Mouse (Mus musculus) adipocyte (in vitro differentiated cells): Measurements from ENCODE around the gene Gcnt1.

Source experiments
- DNase-seq: peaks from one replicate; pipeline ENCODE4 v3.0.0-alpha.2; 2016; ENCODE audit warnings: low spot score

Gene Gcnt1

GRCm38 (mm10) chr19:17366364-17367090, 6.1 kb downstream of the Gcnt1 start:
- no peak for DNase-seq

- peak; percentile 58 for DNase-seq
Measured at GRCm38 (mm10) chr19:17364741-17365140, 7.9 kb downstream of the Gcnt1 start.

GRCm38 (mm10) chr19:17361181-17361580, 11.5 kb downstream of the Gcnt1 start:
- DNase-seq: no peak

- no peak for DNase-seq
Measured at GRCm38 (mm10) chr19:17359315-17359890, 13.2 kb downstream of the Gcnt1 start.

GRCm38 (mm10) chr19:17357391-17357790, 15.3 kb downstream of the Gcnt1 start:
- no peak for DNase-seq

GRCm38 (mm10) chr19:17356932-17357331, 15.7 kb downstream of the Gcnt1 start:
- no peak for DNase-seq

GRCm38 (mm10) chr19:17355950-17356867, 16.4 kb downstream of the Gcnt1 start:
- DNase-seq: no peak

GRCm38 (mm10) chr19:17355361-17355760, 17.3 kb downstream of the Gcnt1 start:
- no peak for DNase-seq

GRCm38 (mm10) chr19:17354797-17355196, 17.8 kb downstream of the Gcnt1 start:
- no peak for DNase-seq

- no peak for DNase-seq
Measured at GRCm38 (mm10) chr19:17354362-17354761, 18.3 kb downstream of the Gcnt1 start.

GRCm38 (mm10) chr19:17353727-17354126, 18.9 kb downstream of the Gcnt1 start:
- no peak for DNase-seq

- no peak for DNase-seq
Measured at GRCm38 (mm10) chr19:17347852-17348251, 24.8 kb downstream of the Gcnt1 start.

- no peak for DNase-seq
Measured at GRCm38 (mm10) chr19:17346716-17347474, 25.7 kb downstream of the Gcnt1 start.

- no peak for DNase-seq
Measured at GRCm38 (mm10) chr19:17344881-17345280, 27.8 kb downstream of the Gcnt1 start.

GRCm38 (mm10) chr19:17339563-17339962, 33.1 kb downstream of the Gcnt1 start:
- no peak for DNase-seq

GRCm38 (mm10) chr19:17337057-17337679, 35.5 kb downstream of the Gcnt1 start:
- no peak for DNase-seq

- peak; percentile 11 for DNase-seq
Measured at GRCm38 (mm10) chr19:17336646-17337045, 36.0 kb downstream of the Gcnt1 start.

GRCm38 (mm10) chr19:17334644-17335333, 37.9 kb downstream of the Gcnt1 start:
- DNase-seq: no peak

- no peak for DNase-seq
Measured at GRCm38 (mm10) chr19:17333043-17333442, 39.6 kb downstream of the Gcnt1 start.

GRCm38 (mm10) chr19:17328916-17329315, 43.7 kb downstream of the Gcnt1 start:
- no peak for DNase-seq

- DNase-seq: no peak
Measured at GRCm38 (mm10) chr19:17327881-17328404, 44.7 kb downstream of the Gcnt1 start.
